Mouse (Mus musculus): ENCODE measurements around the gene Prkg1.

GRCm38 (mm10) chr19:31714900-31715299 lies 49.9 kb downstream of the Prkg1 start:
- no peak for TF ChIP-seq GATA1 (IDR thresholded peaks at IDR 0.05; ENCODE audit: borderline replicate concordance, low read length)
- TF ChIP-seq FLI1 (IDR thresholded peaks at IDR 0.05; ENCODE audit: low read length) = no peak
